Mouse (Mus musculus): ENCODE measurements around the gene Zfp967. TPM values are rescaled to one million over a fixed set of nuclear protein-coding genes. Genes with fewer than 3 reads are reported as not detected.

The Zfp967 gene
- not detected in 4 replicates for total RNA-seq (2023; ENCODE audit: inconsistent age)

DNA sequence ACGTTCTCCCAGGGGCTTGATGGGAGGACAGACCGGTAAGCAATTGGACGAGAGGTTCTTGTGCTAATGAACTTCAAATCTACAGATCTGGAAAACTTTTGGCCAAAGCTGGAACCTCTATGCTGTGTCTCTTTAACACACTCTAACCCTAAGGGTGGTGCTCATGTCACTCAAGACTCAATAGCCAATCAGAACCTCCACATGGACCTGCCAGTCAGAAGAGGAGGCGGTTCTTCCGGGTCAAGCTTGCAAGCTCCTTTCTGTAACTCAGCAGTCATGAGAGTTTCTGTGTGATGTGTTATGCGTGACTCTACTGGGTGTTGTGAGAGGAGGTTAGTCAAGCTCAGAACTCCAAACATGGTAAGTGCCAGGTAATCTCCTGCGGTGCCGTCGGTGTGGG, at the start of gene Zfp967:
TSS of gene Zfp967 (plus strand) at position 301 of the 400 bp plus-strand sequence.

DNA sequence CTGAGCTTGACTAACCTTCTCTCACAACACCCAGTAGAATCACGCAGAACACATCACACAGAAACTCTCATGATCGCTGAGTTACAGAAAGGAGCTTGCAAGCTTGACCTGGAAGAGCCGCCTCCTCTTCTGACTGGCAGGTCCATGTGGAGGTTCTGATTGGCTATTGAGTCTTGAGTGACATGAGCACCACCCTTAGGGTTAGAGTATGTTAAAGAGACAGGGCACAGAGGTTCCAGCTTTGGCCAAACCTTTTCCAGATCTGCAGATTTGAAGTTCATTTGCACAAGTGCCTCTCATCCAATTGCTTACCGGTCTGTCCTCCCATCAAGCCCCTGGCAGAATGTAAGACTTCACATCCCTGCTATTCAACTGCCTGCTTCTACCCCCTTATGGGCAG, 34.2 kb upstream of the Zfp967 start, which contains the start of gene Gm14434:
TSS of gene Gm14434 (minus strand) at position 101 of the 400 bp plus-strand sequence.

Other genes starting within 250 kb of the Zfp967 start
- not detected in 4 replicates for gene Gm11009, start 201.6 kb upstream of the Zfp967 start, total RNA-seq (2023; ENCODE audit: inconsistent age)
- gene Gm14435, start 97.5 kb upstream of the Zfp967 start, total RNA-seq (2023; ENCODE audit: inconsistent age), result 1.4 to 4.3 TPM (median 3.0 TPM) in 4 replicates
- gene Gm14434, start 34.3 kb upstream of the Zfp967 start, total RNA-seq (2023; ENCODE audit: inconsistent age), result 0.38 to 2.5 TPM (median 1.3 TPM) in 3 of 4 replicates, not detected in the other
- gene Gm14308, start 115.3 kb downstream of the Zfp967 start, total RNA-seq (2023; ENCODE audit: inconsistent age), result 0.81 to 3.1 TPM (median 2.5 TPM) in 3 of 4 replicates, not detected in the other
- 2.7 to 4.5 TPM (median 4.3 TPM) in 4 replicates for gene Zfp973, start 149.5 kb downstream of the Zfp967 start, total RNA-seq (2023; ENCODE audit: inconsistent age)
- 0.51 to 3.1 TPM (median 1.7 TPM) in 4 replicates for gene Gm14305, start 187.3 kb downstream of the Zfp967 start, total RNA-seq (2023; ENCODE audit: inconsistent age)